Mouse (Mus musculus): ENCODE measurements around the gene Mmp2.

DNA sequence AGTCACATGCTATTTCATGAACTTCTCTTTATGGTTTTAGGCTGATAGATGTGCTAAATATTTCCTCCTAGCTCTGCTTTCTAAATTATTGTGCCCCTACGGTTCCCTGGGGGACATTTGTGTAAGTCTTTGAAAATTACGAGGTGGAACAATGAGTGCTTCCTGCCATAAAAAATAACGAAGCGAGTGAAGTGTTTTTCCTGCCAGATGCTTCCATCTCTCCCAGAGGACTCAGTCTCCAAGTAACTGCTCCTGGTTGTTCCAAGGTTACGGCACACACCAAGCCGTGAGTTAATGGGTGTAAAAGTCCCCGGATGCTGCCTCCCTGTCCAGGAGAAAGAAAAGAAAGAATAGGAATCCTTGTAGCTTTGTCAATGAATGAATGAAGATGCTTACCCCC, 43.2 kb downstream of the Mmp2 start:
- no peak for TF ChIP-seq ZC3H11A (IDR thresholded peaks at IDR 0.05; ENCODE audit: borderline replicate concordance, low read depth, low read length)
- no peak for TF ChIP-seq MAFK (IDR thresholded peaks at IDR 0.05; ENCODE audit: insufficient read depth, low read depth, low read length)
